Mouse (Mus musculus): Measurements from ENCODE around the gene Gm11983.
"Not testable (repeated sequence)": the region's sequence is repeated elsewhere in the genome, so short reads cannot be mapped to it uniquely, and the experiment has no call there.

The Gm11983 gene

GRCm38 (mm10) chr11:6837554-6837953, at the start of gene Gm11983:
Gene Gm11983 (minus strand): TSS chr11:6837654.
- in situ Hi-C loops (cut with MboI; ENCODE audit: unreplicated experiment in 2 of 2): no loop called here

DNA sequence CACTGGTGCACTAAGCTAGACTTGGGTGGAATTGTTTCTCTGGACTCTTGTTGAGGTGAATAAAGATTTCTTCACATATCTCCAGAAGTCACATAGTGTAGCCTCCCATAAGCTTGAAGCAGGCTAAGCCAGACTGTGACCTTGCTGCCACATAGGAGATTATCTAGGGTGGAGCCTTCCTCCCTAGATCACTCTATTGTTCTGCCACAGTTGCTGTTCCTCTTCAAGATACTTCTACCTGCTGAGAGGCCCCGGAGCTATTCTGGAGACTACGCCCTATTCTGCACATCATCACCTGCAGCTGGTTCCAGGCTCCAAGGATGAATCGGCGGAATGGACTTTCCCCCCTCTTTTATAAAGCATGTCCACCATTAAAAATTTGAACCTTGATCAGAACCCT, 45.6 kb upstream of the Gm11983 start:
- in situ Hi-C loops (cut with MboI; ENCODE audit: unreplicated experiment in 2 of 2): not testable (repeated sequence)

- in situ Hi-C loops (cut with MboI; ENCODE audit: unreplicated experiment in 2 of 2): no loop called here
Observed at GRCm38 (mm10) chr11:6881614-6882013, 44.2 kb upstream of the Gm11983 start.

- in situ Hi-C loops (cut with MboI; ENCODE audit: unreplicated experiment in 2 of 2): no loop called here
Observed at GRCm38 (mm10) chr11:6877740-6878139, 40.3 kb upstream of the Gm11983 start.

DNA sequence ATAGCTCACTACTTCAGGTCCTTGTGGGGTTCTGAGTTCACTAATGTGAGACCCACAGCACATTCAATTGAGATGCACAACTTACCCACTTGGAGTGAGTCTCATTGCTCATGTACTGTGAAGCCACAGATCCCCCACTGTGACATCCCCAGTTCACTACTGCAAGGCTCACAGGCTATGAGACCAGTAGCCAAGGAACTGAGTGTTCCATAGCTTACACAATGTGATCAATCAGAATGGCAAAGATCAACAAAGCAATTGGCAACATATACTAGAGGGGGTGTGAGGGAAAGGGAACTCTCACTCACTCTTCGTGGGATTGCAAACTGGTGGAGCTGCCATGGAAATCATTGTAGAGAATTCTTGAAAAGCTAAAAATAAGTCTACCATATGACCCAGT, 33.5 kb upstream of the Gm11983 start:
- in situ Hi-C loops (cut with MboI; ENCODE audit: unreplicated experiment in 2 of 2): no loop called here

- in situ Hi-C loops (cut with MboI; ENCODE audit: unreplicated experiment in 2 of 2): no loop called here
Observed at GRCm38 (mm10) chr11:6865536-6865935, 28.1 kb upstream of the Gm11983 start.

- in situ Hi-C loops (cut with MboI; ENCODE audit: unreplicated experiment in 2 of 2): no loop called here
Observed at GRCm38 (mm10) chr11:6862185-6862584, 24.7 kb upstream of the Gm11983 start.

GRCm38 (mm10) chr11:6859898-6860858, 22.7 kb upstream of the Gm11983 start:
- in situ Hi-C loops (cut with MboI; ENCODE audit: unreplicated experiment in 2 of 2): no loop called here

- in situ Hi-C loops (cut with MboI; ENCODE audit: unreplicated experiment in 2 of 2): no loop called here
Observed at GRCm38 (mm10) chr11:6859096-6859495, 21.6 kb upstream of the Gm11983 start.

GRCm38 (mm10) chr11:6855942-6856341, 18.5 kb upstream of the Gm11983 start:
- in situ Hi-C loops (cut with MboI; ENCODE audit: unreplicated experiment in 2 of 2): no loop called here

- in situ Hi-C loops (cut with MboI; ENCODE audit: unreplicated experiment in 2 of 2): not testable (repeated sequence)
Observed at GRCm38 (mm10) chr11:6853366-6853765, 15.9 kb upstream of the Gm11983 start.

DNA sequence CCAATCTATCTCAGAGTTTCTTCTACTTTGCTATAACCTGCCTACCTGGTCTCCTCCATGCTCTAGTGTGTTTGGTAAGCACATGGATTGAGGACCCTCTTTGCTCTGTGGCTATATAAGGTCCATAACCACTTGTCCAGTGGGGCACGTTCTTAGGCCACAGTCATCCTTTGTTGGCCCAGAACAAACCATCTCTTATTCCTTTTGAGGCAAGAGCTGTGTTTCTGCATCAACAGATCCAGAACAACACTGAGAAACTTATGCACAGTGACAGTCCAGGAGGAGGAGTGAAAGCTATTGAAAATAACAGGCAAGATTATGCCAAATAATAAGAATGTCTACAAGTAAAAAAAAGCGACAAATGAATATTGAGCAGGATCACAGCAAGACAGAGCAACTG, 6.4 kb upstream of the Gm11983 start:
- in situ Hi-C loops (cut with MboI; ENCODE audit: unreplicated experiment in 2 of 2): no loop called here

DNA sequence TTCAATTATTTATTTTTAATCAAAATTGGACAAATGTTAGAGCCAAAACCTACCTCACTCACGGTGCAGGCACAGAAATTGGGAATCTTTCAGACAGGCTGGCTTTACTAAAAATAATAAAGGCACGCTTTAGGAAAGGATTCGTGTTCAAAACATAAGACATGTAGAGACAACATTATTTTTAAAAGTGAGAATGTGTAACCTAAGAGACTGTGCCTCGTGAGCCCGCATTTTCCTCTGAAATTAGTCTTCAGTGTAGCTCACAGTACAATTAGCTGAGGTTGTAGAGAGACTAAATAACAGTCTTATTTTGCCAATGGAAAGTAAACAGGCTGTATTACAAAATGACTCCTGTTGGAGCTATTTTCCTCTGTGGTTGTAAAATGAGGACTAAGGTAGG, 4.7 kb upstream of the Gm11983 start:
- in situ Hi-C loops (cut with MboI; ENCODE audit: unreplicated experiment in 2 of 2): no loop called here

DNA sequence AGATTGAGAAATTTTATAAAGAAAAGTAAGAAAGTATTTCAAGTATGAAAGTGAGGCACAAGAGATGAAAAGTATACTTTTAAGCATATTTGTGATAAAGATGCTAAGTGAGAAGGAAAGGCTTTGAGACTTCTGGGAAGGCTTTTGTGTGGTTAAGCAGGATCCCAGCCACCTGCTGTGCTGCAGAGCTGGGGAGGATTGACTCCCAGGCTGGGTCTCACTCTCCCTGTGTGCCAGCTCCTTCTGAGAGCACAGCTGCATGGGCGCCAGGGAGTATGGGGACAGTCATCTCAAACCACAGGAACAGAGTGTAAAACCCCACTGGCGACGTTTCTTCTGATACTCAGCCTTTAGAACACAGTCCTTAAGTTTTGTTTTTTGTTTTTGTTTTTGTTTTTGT, 3.3 kb upstream of the Gm11983 start:
- in situ Hi-C loops (cut with MboI; ENCODE audit: unreplicated experiment in 2 of 2): no loop called here

DNA sequence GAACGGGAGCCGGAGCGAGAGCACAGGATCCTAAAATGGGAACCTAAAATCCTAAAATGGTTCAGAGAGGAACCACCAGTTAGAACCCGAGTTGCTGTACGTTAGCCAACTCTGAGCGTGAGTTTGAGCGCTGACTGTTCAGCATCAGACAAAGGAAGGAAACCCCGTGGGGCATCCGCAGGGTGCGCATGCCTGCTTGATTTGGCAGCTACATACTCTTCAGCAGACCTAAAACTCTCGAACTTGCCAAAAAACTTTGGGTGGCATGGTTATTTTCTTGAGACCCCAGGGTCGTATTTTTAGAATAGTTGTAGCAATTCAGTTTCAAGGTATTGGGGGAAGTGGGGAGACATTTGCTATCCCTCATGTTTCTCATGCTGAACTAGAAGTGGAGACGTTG, 2.8 kb downstream of the Gm11983 start:
- in situ Hi-C loops (cut with MboI; ENCODE audit: unreplicated experiment in 2 of 2): no loop called here

- in situ Hi-C loops (cut with MboI; ENCODE audit: unreplicated experiment in 2 of 2): no loop called here
Observed at GRCm38 (mm10) chr11:6833731-6834130, 3.7 kb downstream of the Gm11983 start.

GRCm38 (mm10) chr11:6831931-6832330, 5.5 kb downstream of the Gm11983 start:
- in situ Hi-C loops (cut with MboI; ENCODE audit: unreplicated experiment in 2 of 2): no loop called here

GRCm38 (mm10) chr11:6828196-6828595, 9.3 kb downstream of the Gm11983 start:
- in situ Hi-C loops (cut with MboI; ENCODE audit: unreplicated experiment in 2 of 2): no loop called here

GRCm38 (mm10) chr11:6826157-6826556, 11.3 kb downstream of the Gm11983 start:
- in situ Hi-C loops (cut with MboI; ENCODE audit: unreplicated experiment in 2 of 2): no loop called here

DNA sequence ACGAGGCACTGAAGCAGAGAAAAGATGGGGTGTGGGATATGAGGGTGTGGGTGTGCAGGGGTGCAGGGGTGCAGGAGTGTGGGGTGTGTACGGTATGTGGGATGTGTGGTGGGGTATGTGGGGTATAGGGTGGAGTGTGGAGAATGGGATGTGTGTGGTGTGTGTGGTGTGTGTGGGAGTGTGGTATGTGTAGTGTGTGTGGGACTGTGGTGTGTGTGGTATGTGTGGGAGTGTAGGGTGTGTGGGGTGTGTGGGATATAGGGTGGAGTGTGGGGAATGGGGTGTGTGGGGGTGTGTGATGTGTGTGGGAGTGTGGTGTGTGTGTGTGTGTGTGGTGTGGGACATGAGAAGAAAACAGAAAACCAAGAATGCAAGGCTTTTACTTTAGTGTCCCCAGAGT, 14.3 kb downstream of the Gm11983 start:
- in situ Hi-C loops (cut with MboI; ENCODE audit: unreplicated experiment in 2 of 2): no loop called here

DNA sequence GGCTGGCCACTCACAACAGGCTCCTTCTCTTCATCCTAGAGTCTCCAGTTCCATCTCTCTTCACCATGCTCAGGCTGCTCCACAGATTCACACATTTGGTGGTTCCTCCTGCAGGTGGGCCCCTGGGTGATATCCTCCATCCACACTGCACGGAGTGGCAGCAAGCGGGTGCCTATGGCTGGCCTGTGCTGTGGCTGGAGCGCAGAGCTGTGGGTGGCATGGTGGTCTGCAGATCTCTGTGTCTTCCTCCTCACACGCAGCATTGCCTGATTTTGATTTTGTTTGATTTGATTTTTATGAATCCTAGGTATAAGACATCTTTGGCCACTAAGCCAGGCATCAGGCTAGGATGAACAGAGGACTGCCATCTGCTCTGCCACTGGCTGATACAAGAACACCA, 23.0 kb downstream of the Gm11983 start:
- in situ Hi-C loops (cut with MboI; ENCODE audit: unreplicated experiment in 2 of 2): no loop called here

DNA sequence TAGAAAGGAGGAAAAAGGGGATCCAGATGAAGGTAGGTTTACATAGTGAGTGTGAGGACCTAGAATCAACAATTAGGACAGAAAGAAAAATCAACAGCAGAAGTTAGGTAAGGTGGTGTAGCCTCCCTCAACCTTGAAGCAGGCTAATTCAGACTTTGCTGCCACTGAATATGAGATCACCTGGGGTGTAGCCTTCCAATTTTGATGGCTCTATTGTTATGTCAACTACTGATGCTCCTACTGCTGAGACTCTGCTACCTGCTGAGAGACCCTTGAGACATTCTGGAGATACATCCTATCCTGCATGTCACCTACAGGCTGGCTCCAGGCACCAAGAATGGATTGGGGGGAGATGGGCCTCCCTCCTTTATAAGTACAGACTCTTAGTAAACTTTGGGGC, 34.6 kb downstream of the Gm11983 start:
- in situ Hi-C loops (cut with MboI; ENCODE audit: unreplicated experiment in 2 of 2): not testable (repeated sequence)

Data from v-Abl transformed pro-B cells (cell line).